Mouse (Mus musculus): Measurements from ENCODE around the gene Snrpa1.
A peak's percentile ranks its signal among the peaks of the same experiment; 100 is the strongest.

Gene Snrpa1

DNA sequence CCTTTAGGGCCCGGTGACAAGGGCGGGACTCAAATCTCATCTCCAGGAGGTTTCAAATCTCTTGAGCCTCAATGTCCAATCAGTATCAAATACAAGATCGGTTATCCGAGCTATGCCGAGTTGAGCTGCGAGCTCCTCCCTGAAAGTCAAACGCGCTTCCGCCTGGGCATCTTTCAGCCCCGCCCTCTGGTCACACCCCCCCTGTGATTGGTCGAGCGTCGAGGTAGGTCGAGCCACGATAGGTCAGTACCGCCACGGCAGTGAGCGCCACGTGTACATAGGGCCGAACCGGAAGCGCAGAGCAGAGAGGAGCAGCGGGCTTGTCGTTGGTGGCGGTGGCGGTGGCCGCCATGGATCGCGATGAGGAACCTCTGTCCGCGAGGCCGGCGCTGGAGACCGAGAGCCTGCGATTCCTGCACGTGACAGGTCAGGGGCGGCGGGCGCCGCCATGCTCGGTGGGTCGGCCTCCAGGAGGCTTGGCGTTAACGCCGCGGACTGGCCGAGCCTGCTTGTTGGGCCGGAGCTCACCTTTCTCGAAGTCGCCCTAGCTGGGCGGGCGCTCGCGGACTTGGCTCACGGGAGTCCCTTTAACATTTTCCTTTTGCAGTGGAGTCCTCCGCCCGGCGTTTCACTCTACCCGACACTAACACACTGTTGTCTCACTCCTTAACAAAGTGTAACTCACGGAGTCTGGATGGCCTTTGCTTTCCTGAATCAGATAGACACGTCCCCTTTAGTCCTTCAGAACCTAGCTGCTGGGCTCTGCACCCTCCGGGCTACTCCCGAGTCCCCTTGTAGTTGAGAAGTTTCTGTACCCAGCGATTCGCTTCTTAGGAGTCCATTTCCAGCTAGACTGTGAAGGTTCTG lies 20.8 kb downstream of the Snrpa1 start, which contains the start of gene Selenos:
Gene Selenos (plus strand): TSS at position 286 of the 867 bp plus-strand sequence.
- peak; percentile 98 for DNase-seq (ENCODE audit: low spot score in 2 of 2)

DNA sequence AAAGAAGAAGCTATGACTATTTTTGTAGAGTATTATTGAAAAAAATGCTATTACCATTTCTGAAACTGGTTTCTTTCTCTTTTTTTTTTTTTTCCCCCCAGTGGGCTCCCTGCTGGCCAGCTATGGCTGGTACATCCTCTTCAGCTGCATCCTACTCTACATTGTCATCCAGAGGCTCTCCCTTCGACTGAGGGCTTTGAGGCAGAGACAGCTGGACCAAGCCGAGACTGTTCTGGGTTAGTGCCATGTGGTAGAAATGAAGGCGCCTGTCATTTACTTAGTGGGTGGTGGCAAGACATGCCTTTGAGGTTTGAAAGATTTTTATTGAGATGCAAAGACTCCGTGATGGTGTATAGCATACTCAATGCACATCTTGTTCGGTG lies 21.4 kb downstream of the Snrpa1 start:
- DNase-seq (ENCODE audit: low spot score in 2 of 2) = peak in 1 of 2 experiments; percentile 46

DNA sequence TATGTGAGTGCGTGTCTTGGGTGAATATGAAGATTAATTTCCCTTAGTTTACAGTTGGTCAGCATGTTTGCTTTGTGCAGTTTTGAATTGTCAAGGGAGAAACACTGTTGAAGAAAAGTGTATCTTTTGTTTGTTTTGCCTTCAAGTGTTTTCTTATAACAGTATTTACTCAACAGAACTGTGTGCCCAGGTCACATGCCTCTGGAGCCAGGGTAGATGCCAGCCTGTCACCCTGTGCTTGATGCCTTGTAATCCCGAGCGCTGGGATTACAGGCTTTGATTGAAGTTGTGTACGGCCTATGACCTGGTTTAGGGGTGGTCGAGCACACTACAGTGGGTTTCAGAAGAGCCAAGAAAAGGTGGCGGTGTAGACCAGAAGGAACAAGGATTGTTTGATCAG lies 25.0 kb downstream of the Snrpa1 start:
- no peak for DNase-seq (ENCODE audit: low spot score in 2 of 2)

DNA sequence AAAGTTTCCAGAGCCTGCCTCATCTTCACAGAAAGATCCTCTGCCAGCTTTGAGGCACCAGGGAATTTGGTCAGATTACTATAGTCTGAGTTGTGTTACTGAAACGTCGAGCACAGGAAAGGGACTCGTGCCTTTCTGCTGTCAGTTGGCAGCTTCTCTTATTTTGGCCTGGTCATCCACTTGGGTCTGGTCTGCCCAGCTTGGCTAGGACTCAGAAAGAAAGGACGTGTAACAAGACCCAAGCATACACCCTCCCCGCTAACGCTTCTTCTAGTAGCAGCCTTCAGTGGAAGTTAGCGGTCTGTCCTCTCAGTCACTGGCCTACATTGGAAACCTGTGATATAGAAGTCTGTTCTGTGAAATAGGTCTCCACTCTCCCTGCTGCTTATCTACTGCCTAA lies 25.7 kb downstream of the Snrpa1 start:
- no peak for DNase-seq (ENCODE audit: low spot score in 2 of 2)

- DNase-seq (ENCODE audit: low spot score in 2 of 2) = no peak
These were observed 28.8 kb downstream of the Snrpa1 start for GRCm38 (mm10) chr7:66087652-66088051.

DNA sequence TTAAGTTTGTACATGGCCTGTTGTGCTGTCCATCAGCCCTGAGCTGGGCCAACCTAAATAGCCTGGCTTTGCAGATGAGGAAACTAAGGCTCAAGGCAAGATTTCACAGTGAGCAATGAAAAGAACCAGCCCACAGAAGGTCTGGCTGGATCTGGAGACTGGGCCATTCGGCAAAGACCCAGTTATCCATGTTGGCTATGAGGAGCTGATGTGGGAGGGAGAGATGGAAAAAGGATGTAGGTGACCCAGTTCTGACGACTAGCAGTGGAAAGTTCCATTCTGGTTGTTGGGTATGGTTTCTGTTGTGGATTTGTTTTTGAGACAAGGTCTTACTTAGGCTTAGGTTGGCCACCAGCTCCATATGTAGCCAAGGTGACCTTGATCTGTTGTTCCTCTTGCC lies 29.3 kb downstream of the Snrpa1 start:
- DNase-seq (ENCODE audit: low spot score in 2 of 2) = no peak

- DNase-seq (ENCODE audit: low spot score in 2 of 2) = no peak
These were observed 31.9 kb downstream of the Snrpa1 start for GRCm38 (mm10) chr7:66090676-66091190.

GRCm38 (mm10) chr7:66091553-66091952 lies 32.8 kb downstream of the Snrpa1 start:
- no peak for DNase-seq (ENCODE audit: low spot score in 2 of 2)

DNA sequence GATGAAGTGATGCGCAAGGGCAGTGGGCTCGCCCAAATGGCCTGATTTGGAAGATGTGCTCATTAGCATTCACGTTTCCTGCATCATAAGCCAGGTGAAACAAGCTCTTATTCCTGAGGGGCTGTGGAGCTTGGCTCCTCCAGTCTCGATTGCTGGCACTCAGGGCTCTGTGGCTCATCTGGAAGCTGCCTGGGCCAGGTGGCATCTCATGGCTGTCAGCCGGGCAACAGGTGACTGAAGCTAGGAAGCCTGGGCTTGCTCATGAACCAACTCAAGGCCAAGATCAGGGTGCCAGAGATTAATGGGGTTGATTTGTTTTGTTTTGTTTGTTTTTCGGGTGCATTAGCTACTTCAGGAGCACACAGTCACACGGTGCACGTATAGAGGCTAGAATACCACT lies 33.9 kb downstream of the Snrpa1 start:
- DNase-seq (ENCODE audit: low spot score in 2 of 2) = no peak

DNA sequence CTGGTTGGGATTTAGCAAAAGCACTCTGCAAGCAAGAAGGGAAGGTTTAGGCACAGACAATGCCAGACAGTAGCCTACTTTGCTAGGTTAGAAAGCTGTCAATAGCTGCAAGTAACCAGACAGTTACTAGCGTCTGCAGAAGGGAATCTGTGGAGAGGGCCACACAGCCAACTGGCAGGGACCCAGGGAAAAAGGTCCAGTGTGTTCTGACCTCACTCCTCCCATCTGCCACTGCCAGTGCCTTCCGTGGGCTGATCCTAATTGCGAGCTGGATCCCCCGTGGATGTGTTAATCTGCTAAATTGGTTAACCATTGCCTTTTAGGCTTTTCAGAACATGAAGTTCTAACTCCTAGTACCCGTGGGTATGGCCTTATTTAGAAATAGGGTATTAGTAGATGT lies 35.3 kb downstream of the Snrpa1 start:
- DNase-seq (ENCODE audit: low spot score in 2 of 2) = no peak

DNA sequence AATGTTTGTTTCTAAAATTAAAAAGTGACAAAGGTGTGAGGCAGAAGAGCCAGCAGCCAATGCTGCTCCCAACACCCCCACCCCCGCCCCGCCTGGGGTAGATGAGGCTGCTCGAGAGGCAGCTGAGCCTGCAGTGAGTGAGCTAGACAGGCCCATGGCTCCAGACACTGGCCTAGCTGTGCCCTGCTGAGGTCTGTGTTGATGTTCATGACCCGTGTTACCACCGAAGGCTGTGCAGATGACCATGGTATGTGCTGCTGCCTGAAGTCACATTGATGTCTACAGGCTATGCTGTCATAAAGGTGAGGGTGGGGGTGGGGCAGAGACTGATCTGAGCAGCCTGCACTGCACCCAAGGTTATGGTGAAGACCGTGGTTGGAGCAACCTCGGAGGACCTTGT lies 40.0 kb downstream of the Snrpa1 start:
- no peak for DNase-seq (ENCODE audit: low spot score in 2 of 2)

GRCm38 (mm10) chr7:66101866-66102265 lies 43.1 kb downstream of the Snrpa1 start:
- DNase-seq (ENCODE audit: low spot score in 2 of 2) = no peak

- no peak for DNase-seq (ENCODE audit: low spot score in 2 of 2)
These were observed 45.7 kb downstream of the Snrpa1 start for GRCm38 (mm10) chr7:66104531-66104930.

DNA sequence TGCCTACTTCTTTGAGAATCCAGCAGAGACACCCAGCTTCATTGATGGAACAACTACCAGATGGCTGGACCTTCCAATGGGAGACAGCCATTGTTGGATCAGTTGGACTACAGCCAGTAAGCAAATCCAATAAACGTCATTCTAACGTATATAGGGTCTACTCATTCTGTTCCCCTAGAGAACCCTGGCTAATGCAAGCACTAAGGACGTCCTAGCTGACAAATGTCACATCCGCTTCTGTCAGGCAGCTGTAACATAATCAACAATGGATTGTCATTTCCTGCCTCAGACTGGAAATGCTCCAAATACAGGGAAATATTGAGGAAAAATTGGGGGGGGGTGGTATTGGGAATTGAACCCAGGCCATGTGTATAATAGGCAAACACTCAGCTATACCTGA lies 47.0 kb downstream of the Snrpa1 start:
- no peak for DNase-seq (ENCODE audit: low spot score in 2 of 2)

DNA sequence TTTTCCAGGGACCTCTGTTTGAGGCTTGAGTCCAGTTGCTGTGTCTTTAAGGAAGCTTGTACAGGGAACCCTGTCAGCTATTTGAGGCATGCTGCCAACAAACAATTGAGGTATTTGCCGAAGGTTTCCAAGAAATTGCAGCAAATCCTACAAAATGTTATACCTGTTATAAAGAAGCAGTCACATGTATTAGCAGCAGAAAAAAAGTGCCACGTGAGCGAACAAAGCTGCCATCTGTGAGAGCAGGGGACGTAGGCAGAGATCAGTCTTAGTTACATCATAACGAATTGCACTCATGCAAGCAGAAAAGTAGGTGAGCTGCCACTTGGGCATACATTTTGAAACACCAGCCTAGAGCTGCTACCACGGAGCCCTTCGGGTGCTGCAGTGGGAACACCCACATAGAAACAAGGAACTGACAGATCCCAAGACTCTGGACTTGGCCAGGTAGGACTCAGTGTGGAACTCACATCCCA lies 47.8 kb downstream of the Snrpa1 start:
- DNase-seq (ENCODE audit: low spot score in 2 of 2) = no peak

DNA sequence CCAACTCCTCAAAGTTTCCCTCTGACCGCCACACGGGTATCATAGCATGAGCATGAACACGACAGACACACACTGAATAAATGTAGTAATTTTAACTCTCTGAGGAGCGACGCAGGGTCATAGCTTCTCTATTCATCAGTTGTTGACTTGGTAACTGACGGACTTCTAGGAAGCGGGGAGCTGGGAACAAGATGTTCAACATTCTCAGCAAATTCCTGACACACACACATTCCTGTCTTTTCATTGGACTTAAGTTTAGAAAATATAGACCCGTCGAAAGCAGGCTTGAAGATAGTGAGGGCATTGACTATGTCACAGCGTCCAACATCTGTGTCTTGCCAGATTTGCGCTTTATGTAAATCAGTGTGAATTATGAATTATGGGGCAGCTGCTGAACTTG lies 48.4 kb downstream of the Snrpa1 start:
- no peak for DNase-seq (ENCODE audit: low spot score in 2 of 2)

DNA sequence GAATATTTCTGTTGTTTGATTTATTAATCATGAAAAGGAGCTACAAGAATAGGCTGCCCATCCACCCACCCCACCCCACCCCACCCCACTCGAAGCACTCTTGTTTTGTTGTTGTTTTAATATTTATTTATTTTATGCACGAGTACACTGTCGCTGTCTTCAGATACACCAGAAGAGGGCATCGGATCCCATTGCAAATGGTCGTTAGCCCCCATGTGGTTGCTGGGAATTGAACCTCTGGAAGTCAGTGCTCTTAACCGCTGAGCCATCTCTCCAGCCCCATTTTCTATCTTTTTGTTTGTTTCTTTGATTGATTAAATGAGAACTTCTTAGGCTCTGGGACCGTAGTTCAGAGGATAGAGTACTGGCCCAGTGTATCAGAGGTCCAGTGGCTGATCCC lies 49.1 kb downstream of the Snrpa1 start:
- DNase-seq (ENCODE audit: low spot score in 2 of 2) = peak in 1 of 2 experiments; percentile 45

DNA sequence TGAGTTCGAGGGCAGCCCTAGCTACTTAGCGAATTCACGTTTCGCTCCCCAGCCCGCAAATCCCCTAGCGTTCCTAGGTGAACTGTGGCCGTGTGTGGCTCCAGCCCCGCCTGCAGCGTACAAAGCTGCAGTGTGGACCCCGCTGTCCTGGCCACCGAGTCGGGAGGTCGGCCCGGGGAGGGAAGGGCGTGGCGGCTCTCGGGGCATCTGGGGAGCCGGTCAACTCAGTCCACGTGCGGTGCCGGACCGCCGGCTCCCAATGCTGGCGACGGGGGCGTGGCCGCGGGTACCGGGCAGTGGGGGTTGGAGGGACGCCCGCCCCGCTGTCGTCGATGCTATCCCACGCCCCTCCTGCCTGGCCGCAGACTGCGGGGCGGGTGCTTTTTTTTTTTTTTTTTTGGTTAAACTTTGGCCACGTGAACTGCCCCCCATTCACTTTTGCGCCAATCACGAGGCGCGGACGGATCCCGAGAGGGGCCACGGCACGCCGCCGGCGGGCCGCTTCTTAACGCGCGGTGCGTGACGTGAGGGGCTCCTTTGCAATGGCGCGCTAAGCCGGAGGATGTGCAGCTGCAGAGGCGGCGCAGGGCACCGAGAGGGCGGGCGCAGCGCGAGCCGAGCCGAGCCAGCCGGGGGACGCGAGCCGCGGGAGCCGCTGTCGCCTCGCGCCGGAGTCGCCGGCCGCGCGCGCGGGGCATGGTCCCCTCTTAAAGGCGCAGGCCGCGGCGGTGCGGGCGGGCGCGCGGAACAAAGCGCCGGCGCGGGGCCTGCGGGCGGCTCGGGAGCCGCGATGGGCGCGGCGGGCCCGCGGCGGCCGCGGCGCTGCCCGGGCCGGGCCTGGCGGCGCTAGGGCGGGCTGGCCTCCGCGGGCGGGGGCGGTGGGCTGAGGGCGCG lies 50.4 kb downstream of the Snrpa1 start, which contains the start of gene Chsy1:
Gene Chsy1 (plus strand): TSS at position 555 of the 894 bp plus-strand sequence.
- DNase-seq (ENCODE audit: low spot score in 2 of 2) = peak; percentile 95

GRCm38 (mm10) chr7:66109855-66110635 lies 51.2 kb downstream of the Snrpa1 start:
- DNase-seq (ENCODE audit: low spot score in 2 of 2) = peak; percentile 55 to 57

DNA sequence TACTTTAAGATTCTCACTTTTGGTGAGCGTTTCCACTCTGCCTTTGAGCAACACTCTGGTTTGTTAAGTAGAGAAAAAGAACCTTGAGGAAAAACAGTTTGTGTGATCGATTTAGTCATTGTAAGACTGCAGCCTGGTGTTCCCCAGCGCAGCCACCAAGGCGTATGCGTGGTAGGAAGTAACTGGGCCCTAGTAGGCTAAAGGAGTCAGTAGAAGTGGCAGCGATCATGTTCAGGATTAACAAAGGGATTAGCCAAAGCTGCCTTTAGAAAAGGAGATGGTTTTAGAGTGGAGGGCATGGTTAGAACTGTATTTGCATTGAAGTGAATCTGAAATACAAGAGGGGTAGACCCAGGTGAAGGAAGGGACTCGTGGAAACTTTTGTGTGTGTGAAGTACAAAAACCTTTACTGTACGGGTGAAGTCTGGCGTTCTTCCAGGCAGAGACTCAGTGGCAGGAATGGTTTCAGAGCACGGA lies 51.9 kb downstream of the Snrpa1 start:
- DNase-seq (ENCODE audit: low spot score in 2 of 2) = no peak

- no peak for DNase-seq (ENCODE audit: low spot score in 2 of 2)
These were observed 52.4 kb downstream of the Snrpa1 start for GRCm38 (mm10) chr7:66111211-66111610.

Data from right cerebral cortex, postnatal 10 days (tissue).